Mouse (Mus musculus) bone marrow, adult 2 months (tissue): ENCODE measurements around the gene Chrm3. TPM values are rescaled to one million over a fixed set of nuclear protein-coding genes. Genes with fewer than 3 reads are reported as not detected.

Source experiments
- H3K27ac ChIP-seq: fragments of 200-500 bp; 2 replicates; pipeline ENCODE4 v1.5.1; 2012; ENCODE audit warnings: low read depth, mild to moderate bottlenecking, control low read depth, inconsistent platforms, low read length; ENCODE audit not compliant: control insufficient read depth, poor library complexity, insufficient read depth
- H3K4me1 ChIP-seq: fragments of 200-500 bp; 2 replicates; pipeline ENCODE4 v1.6.1; 2011; ENCODE audit warnings: low read length; ENCODE audit not compliant: control insufficient read depth, insufficient read depth
- H3K4me3 ChIP-seq: fragments of 200-500 bp; replicated peaks from 2 replicates; pipeline ENCODE3; 2011; ENCODE audit warnings: mild to moderate bottlenecking, low read depth, low read length, control low read depth; ENCODE audit not compliant: control insufficient read depth
- CTCF ChIP-seq: fragments of 200-500 bp; IDR thresholded peaks from 2 replicates; pipeline ENCODE4 v1.5.1; 2011; ENCODE audit warnings: low read length, control low read depth; ENCODE audit not compliant: control insufficient read depth, insufficient read depth
- POLR2A ChIP-seq: fragments of 200-500 bp; IDR thresholded peaks from 2 replicates; pipeline ENCODE4 v1.6.1; 2011; ENCODE audit warnings: low read depth, mild to moderate bottlenecking, control low read depth, low read length, borderline replicate concordance; ENCODE audit not compliant: control insufficient read depth
- WGBS: fragments of 180-500 bp; shearing (Covaris S2); methylation state at CpG from one replicate; pipeline ENCODE4 v1.1.7; 2018; 5-methylcytosine and 5-hydroxymethylcytosine counted together
- polyA plus RNA-seq: library from polyadenylated mRNA; stranded (reverse); fragments of >200 nt; gene quantifications from 2 replicates; pipeline ENCODE4 v1.2.4, GENCODE M21; 2011; ENCODE audit warnings: low replicate concordance; ENCODE audit not compliant: missing spikeins, insufficient read depth, insufficient read length

Gene Chrm3
- polyA plus RNA-seq, 1 experiment: 1.6 TPM

- Histone ChIP-seq H3K4me1 (no peaks in the 10 kb centered on the region; the same call in 1 of the 2 replicates), H3K4me3 (no peak overlapping the region), H3K27ac (no peak overlapping the region)
- no peak for TF ChIP-seq CTCF
- TF ChIP-seq POLR2A: no peak
- 83% methylated on average over 4 of the region's 4 CpGs for WGBS
These were observed 27.9 kb downstream of the Chrm3 start for GRCm38 (mm10) chr13:10332762-10333161.

GRCm38 (mm10) chr13:10309811-10310210 lies 50.8 kb downstream of the Chrm3 start:
- TF ChIP-seq CTCF: no peak
- TF ChIP-seq POLR2A: no peak
- Histone ChIP-seq H3K4me1 (no peaks in the 10 kb centered on the region), H3K27ac (no peak overlapping the region), H3K4me3 (no peak overlapping the region)

GRCm38 (mm10) chr13:10295160-10295559 lies 65.5 kb downstream of the Chrm3 start:
- no peaks in the 10 kb centered on the region for H3K4me1 ChIP-seq
- 69% methylated on average over 2 of the region's 2 CpGs for WGBS
- TF ChIP-seq POLR2A (no peak), CTCF (no peak)
- no peak overlapping the region for H3K27ac ChIP-seq
- H3K4me3 ChIP-seq: no peak overlapping the region

GRCm38 (mm10) chr13:10284331-10284730 lies 76.3 kb downstream of the Chrm3 start:
- H3K4me3 ChIP-seq: no peak overlapping the region
- no peaks in the 10 kb centered on the region for H3K4me1 ChIP-seq
- 75% methylated on average over 4 of the region's 4 CpGs for WGBS
- H3K27ac ChIP-seq: no peak overlapping the region
- TF ChIP-seq POLR2A (no peak), CTCF (no peak)

GRCm38 (mm10) chr13:10274907-10275306 lies 85.7 kb downstream of the Chrm3 start:
- no peaks in the 10 kb centered on the region for H3K4me1 ChIP-seq
- TF ChIP-seq CTCF: no peak
- no peak for TF ChIP-seq POLR2A
- no peak overlapping the region for H3K27ac ChIP-seq
- WGBS: 48% methylated on average over 1 of the region's 1 CpGs
- no peak overlapping the region for H3K4me3 ChIP-seq

DNA sequence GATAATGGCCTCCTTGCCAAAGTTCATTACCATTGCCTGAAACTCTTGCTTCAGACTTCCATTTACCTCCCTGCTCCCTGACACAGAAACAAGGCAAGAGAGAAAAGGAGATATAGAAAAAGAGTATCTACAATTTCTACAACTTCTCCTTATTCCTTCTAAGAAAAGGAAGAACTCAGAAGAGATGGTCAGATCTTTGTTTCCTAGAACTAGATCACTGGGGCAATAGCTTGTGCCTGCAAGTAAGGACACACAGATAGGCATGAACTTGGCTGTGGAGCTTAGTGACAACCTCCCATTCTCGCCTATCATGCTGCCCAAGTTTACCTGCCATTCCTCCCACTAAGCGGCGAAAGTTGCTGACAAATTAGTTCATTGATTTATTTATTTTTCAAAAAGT lies 96.9 kb downstream of the Chrm3 start:
- no peak overlapping the region for H3K27ac ChIP-seq
- H3K4me1 ChIP-seq: no peaks in the 10 kb centered on the region
- TF ChIP-seq POLR2A: no peak
- no peak for TF ChIP-seq CTCF
- no peak overlapping the region for H3K4me3 ChIP-seq
- 80% methylated on average over 3 of the region's 3 CpGs for WGBS

DNA sequence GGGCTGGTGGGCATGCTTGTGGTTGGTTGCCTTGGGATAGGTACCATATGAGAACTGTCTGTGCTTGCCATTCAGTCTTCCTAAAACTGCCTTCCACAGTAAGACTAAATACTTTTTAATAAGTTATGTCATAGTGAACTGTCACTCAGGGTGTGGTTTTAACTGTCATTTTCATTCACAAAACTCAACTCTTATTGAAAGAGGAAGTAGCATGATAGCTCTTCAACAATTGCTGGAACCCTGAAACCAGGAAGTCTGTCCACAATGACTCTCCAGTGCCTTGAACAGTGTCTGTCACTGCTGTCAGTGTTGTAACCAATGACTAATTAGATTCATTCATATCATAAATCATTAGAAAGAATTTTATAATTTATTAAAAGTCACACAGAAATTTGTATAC lies 107.6 kb downstream of the Chrm3 start:
- TF ChIP-seq CTCF: no peak
- no peak for TF ChIP-seq POLR2A
- H3K4me3 ChIP-seq: no peak overlapping the region
- peaks cover 1% of the 10 kb centered on the region; the same call in 1 of the 2 replicates for H3K4me1 ChIP-seq
- H3K27ac ChIP-seq: no peak overlapping the region

DNA sequence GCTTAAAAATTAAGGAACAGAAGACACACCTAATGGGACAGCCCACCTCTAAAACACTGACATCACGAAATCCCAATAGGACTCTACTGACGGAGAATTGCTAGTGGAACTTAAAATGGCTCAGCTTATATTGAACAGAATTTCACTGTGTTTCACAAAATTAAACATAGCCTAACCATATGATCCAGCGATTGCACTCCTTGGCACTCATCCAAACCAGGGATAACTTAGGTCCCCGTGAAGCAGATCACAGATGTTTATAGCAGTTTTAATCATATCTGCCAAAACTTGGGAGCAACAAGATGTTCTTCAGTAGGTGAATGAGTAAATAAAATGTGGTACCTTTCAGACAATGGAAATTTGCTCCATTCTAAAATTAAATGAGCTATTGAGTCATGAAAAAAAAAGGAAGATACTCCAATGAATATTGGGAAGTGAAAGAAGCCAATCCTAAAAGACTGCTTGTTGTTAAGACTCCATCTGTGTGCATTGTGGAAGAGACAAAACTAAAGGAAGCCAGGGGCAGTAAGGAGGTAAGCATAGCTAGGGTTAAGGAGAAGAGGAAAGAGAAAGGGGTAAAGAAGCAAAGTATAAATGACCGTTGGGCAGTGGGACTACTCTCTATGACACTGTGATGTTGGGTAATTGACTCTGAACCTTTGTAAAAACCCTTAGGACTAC lies 109.0 kb downstream of the Chrm3 start:
- 65% methylated on average over 5 of the region's 5 CpGs for WGBS
- peaks cover 1% of the 10 kb centered on the region; the same call in 1 of the 2 replicates for H3K4me1 ChIP-seq
- H3K4me3 ChIP-seq: no peak overlapping the region
- no peak overlapping the region for H3K27ac ChIP-seq
- TF ChIP-seq POLR2A (no peak), CTCF (no peak)

DNA sequence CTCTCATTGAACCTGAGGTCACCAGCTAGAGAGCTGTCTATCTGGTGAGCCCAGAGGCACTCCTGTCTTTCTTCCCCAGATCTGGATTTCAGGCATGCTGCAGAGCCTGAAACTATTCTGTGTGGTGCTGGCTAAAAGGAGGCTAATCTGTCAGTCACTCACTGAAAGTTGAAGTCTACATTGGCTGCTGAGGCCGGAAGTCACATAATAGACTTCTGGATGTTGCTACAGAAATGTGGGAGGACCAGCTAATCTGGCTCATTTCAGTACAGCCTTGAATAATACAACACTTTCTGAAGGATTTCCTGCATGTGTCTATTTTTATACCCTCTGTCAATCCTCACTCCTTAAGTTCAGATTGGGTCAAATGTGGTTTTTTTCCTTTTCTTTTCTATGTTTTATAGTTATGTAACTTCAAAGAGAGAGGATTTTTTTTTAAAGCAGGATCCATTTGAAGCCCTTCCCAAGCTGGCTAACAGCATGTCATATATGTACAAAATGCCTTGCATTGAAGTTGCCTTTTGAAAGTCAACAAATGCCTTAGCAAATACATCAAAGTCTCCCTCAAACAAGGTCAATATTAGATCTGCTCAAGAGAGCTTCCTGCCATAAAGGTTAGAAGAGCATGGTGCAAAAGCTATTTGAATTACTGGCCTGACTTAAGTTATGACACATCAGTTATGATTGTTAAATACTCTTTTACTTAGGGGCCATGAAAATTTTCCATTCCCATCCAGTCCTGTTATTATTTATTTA lies 116.2 kb downstream of the Chrm3 start:
- TF ChIP-seq POLR2A (no peak), CTCF (no peak)
- H3K4me3 ChIP-seq: no peak overlapping the region
- H3K4me1 ChIP-seq: no peaks in the 10 kb centered on the region
- whole genome bisulfite sequencing: 6% methylated on average over 1 of the region's 1 CpGs
- no peak overlapping the region for H3K27ac ChIP-seq
